Mouse (Mus musculus): ENCODE measurements around the gene Frmd4b. TPM values are rescaled to one million over a fixed set of nuclear protein-coding genes. Genes with fewer than 3 reads are reported as not detected.

The Frmd4b gene
- 4.8 and 15.4 TPM in 2 replicates for polyA plus RNA-seq (2011; ENCODE audit: insufficient read depth, insufficient read length, low replicate concordance, missing spikeins)

DNA sequence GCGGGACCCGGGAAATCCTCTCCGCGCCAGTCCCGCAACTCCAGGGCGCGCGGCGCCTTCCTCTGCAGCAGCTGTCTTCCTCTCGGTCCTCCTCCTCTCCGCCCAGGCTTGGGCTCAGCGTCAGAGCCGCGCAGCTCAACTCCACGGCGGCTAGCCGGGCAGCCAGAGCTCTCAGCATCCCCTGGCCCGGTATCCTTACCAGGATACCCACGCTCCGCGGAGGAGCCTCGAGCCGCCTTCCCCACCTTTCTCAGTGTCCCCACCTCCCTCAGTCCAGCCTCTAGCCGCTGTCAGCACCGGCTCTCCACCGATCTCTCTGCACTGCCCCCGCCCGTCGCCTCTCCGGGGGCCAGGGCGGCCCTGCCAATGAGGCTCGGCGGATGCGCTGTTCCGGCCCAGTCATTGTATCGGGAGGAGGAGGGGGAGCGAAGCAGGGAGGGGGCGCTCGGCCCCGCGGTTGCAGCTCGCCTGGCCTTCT is at the start of gene Frmd4b:
Frmd4b (minus strand) TSS at position 276 of the 478 bp plus-strand sequence.
- H3K4me1 ChIP-seq (ENCODE audit: control insufficient read depth, insufficient read depth, low read length): no peaks in the 10 kb centered on the region
- no peak within 1 kb of the TSS; the same call in 1 of the 2 replicates for H3K27ac ChIP-seq (ENCODE audit: control insufficient read depth, insufficient read depth, low read depth, low read length, poor library complexity)
- 1% methylated on average over 42 of the region's 42 CpGs for whole genome bisulfite sequencing
- TF ChIP-seq POLR2A (IDR thresholded peaks at IDR 0.05; ENCODE audit: borderline replicate concordance, control insufficient read depth, low read depth, low read length): no peak
- no peak for TF ChIP-seq CTCF (IDR thresholded peaks at IDR 0.05; ENCODE audit: control insufficient read depth, insufficient read depth, low read length)
- no peak within 1 kb of the TSS for H3K4me3 ChIP-seq (replicated peaks; ENCODE audit: control insufficient read depth, low read depth, low read length)

- Histone ChIP-seq H3K4me1 (ENCODE audit: control insufficient read depth, insufficient read depth, low read length) (no peaks in the 10 kb centered on the region), H3K4me3 (replicated peaks; ENCODE audit: control insufficient read depth, low read depth, low read length) (no peak overlapping the region), H3K27ac (ENCODE audit: control insufficient read depth, insufficient read depth, low read depth, low read length, poor library complexity) (no peak overlapping the region)
- 69% methylated on average over 2 of the region's 2 CpGs for WGBS
- no peak for TF ChIP-seq CTCF (IDR thresholded peaks at IDR 0.05; ENCODE audit: control insufficient read depth, insufficient read depth, low read length)
- no peak for TF ChIP-seq POLR2A (IDR thresholded peaks at IDR 0.05; ENCODE audit: borderline replicate concordance, control insufficient read depth, low read depth, low read length)
Observed at GRCm38 (mm10) chr6:97666417-97666816, 49.1 kb upstream of the Frmd4b start.

DNA sequence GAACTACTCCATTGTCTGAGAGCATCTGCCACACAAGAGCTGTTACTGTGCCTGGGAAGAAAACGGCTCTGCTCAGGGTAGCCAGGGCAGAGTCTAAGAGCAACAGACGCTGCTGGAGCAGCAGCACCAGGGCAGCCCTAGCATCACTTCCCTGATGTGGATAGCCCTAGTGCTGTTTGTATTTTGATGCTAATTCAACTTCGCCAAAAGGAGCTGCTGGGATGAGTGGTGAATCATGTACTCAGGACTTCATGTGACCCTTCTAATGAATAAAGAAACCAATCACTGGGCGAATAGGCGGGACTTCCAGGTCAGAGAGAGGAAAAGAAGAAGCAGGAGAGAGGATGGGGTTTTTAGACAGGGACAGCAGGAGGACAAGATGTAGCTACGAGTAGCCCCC is 41.6 kb upstream of the Frmd4b start:
- WGBS: 82% methylated on average over 6 of the region's 6 CpGs
- H3K4me3 ChIP-seq (replicated peaks; ENCODE audit: control insufficient read depth, low read depth, low read length): no peak overlapping the region
- no peak overlapping the region for H3K27ac ChIP-seq (ENCODE audit: control insufficient read depth, insufficient read depth, low read depth, low read length, poor library complexity)
- H3K4me1 ChIP-seq (ENCODE audit: control insufficient read depth, insufficient read depth, low read length): no peaks in the 10 kb centered on the region
- TF ChIP-seq CTCF (IDR thresholded peaks at IDR 0.05; ENCODE audit: control insufficient read depth, insufficient read depth, low read length) (no peak), POLR2A (IDR thresholded peaks at IDR 0.05; ENCODE audit: borderline replicate concordance, control insufficient read depth, low read depth, low read length) (no peak)

GRCm38 (mm10) chr6:97655986-97656385 is 38.6 kb upstream of the Frmd4b start:
- no peaks in the 10 kb centered on the region for H3K4me1 ChIP-seq (ENCODE audit: control insufficient read depth, insufficient read depth, low read length)
- H3K4me3 ChIP-seq (replicated peaks; ENCODE audit: control insufficient read depth, low read depth, low read length): no peak overlapping the region
- TF ChIP-seq CTCF (IDR thresholded peaks at IDR 0.05; ENCODE audit: control insufficient read depth, insufficient read depth, low read length): no peak
- 85% methylated on average over 3 of the region's 3 CpGs for WGBS
- H3K27ac ChIP-seq (ENCODE audit: control insufficient read depth, insufficient read depth, low read depth, low read length, poor library complexity): no peak overlapping the region

- Histone ChIP-seq H3K4me3 (replicated peaks; ENCODE audit: control insufficient read depth, low read depth, low read length) (no peak overlapping the region), H3K27ac (ENCODE audit: control insufficient read depth, insufficient read depth, low read depth, low read length, poor library complexity) (no peak overlapping the region), H3K4me1 (ENCODE audit: control insufficient read depth, insufficient read depth, low read length) (no peaks in the 10 kb centered on the region)
- WGBS: 94% methylated on average over 14 of the region's 14 CpGs
- TF ChIP-seq POLR2A (IDR thresholded peaks at IDR 0.05; ENCODE audit: borderline replicate concordance, control insufficient read depth, low read depth, low read length): no peak
- TF ChIP-seq CTCF (IDR thresholded peaks at IDR 0.05; ENCODE audit: control insufficient read depth, insufficient read depth, low read length): no peak
Observed at GRCm38 (mm10) chr6:97647501-97647900, 30.2 kb upstream of the Frmd4b start.

DNA sequence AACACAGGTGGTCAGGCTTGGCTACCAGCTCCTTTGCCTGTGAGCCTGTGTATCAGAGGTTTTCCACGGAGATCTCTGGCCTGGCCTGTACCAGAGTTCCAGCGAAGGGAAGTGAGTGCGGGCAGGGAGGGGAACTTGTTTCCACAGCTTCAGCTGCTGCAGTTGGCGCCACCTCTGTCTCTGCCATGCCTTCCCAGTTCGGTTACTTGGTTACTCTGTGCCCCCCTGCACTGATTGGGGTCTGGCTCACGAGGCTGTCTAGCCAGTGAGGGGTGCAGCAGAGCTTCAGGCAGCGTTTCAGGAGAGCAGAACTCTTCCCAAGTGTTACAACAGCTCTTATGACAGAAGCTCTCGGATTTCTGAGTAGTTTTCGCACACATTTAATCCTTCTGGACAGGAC is 6.0 kb upstream of the Frmd4b start:
- Histone ChIP-seq H3K4me3 (replicated peaks; ENCODE audit: control insufficient read depth, low read depth, low read length) (no peak overlapping the region), H3K4me1 (ENCODE audit: control insufficient read depth, insufficient read depth, low read length) (no peaks in the 10 kb centered on the region), H3K27ac (ENCODE audit: control insufficient read depth, insufficient read depth, low read depth, low read length, poor library complexity) (no peak overlapping the region)
- TF ChIP-seq CTCF (IDR thresholded peaks at IDR 0.05; ENCODE audit: control insufficient read depth, insufficient read depth, low read length): no peak
- TF ChIP-seq POLR2A (IDR thresholded peaks at IDR 0.05; ENCODE audit: borderline replicate concordance, control insufficient read depth, low read depth, low read length): no peak
- WGBS: 48% methylated on average over 9 of the region's 9 CpGs

GRCm38 (mm10) chr6:97622236-97622635 is 4.9 kb upstream of the Frmd4b start:
- TF ChIP-seq CTCF (IDR thresholded peaks at IDR 0.05; ENCODE audit: control insufficient read depth, insufficient read depth, low read length) (no peak), POLR2A (IDR thresholded peaks at IDR 0.05; ENCODE audit: borderline replicate concordance, control insufficient read depth, low read depth, low read length) (no peak)
- Histone ChIP-seq H3K27ac (ENCODE audit: control insufficient read depth, insufficient read depth, low read depth, low read length, poor library complexity) (no peak overlapping the region), H3K4me3 (replicated peaks; ENCODE audit: control insufficient read depth, low read depth, low read length) (no peak overlapping the region), H3K4me1 (ENCODE audit: control insufficient read depth, insufficient read depth, low read length) (no peaks in the 10 kb centered on the region)
- 63% methylated on average over 5 of the region's 5 CpGs for WGBS

DNA sequence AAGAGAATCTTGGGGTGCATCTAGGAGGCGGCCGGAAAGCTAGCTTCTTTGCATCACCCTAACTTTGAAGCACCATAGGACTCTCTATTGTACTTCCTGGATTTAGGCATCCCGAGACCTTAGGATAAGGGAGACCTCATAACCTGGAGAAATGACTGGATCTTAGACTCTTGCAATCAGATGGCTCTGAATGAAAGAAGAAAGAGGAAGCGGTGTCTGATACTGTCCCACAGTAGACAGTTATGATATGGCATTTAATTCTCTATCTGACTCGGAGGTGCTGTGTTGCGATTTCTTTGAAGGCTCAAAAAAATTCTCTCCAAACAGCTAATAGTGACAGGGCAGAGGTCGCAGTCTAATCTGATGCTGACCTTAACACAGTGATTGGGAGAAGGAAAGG is 433 bp upstream of the Frmd4b start:
- 12% methylated on average over 7 of the region's 7 CpGs for WGBS
- no peaks in the 10 kb centered on the region for H3K4me1 ChIP-seq (ENCODE audit: control insufficient read depth, insufficient read depth, low read length)
- TF ChIP-seq POLR2A (IDR thresholded peaks at IDR 0.05; ENCODE audit: borderline replicate concordance, control insufficient read depth, low read depth, low read length): no peak
- TF ChIP-seq CTCF (IDR thresholded peaks at IDR 0.05; ENCODE audit: control insufficient read depth, insufficient read depth, low read length): no peak
- no peak overlapping the region for H3K27ac ChIP-seq (ENCODE audit: control insufficient read depth, insufficient read depth, low read depth, low read length, poor library complexity)
- H3K4me3 ChIP-seq (replicated peaks; ENCODE audit: control insufficient read depth, low read depth, low read length): no peak overlapping the region

GRCm38 (mm10) chr6:97616658-97617265 is 579 bp downstream of the Frmd4b start:
- H3K4me3 ChIP-seq (replicated peaks; ENCODE audit: control insufficient read depth, low read depth, low read length): no peak overlapping the region

More at GRCm38 (mm10) chr6:97616658-97617265, 579 bp downstream of the Frmd4b start:
- Histone ChIP-seq H3K4me1 (ENCODE audit: control insufficient read depth, insufficient read depth, low read length) (no peaks in the 10 kb centered on the region), H3K27ac (ENCODE audit: control insufficient read depth, insufficient read depth, low read depth, low read length, poor library complexity) (no peak overlapping the region; the same call in 1 of the 2 replicates)
- 2% methylated on average over 40 of the region's 40 CpGs for WGBS
- TF ChIP-seq CTCF (IDR thresholded peaks at IDR 0.05; ENCODE audit: control insufficient read depth, insufficient read depth, low read length): no peak
- TF ChIP-seq POLR2A (IDR thresholded peaks at IDR 0.05; ENCODE audit: borderline replicate concordance, control insufficient read depth, low read depth, low read length): no peak

All from bone marrow, adult 2 months (tissue).